Comparison of ENCODE assay signal across 8 mouse cellular contexts in genomic region chr1:139080517-139081386, GRCm38 (mm10).
DNase-seq lines count a peak whose midpoint lies in the region; ATAC-seq and TF ChIP-seq lines count a peak whose summit lies in the region.

No protein-coding gene starts in this region.

- no peak overlapping the region for H3K4me2 ChIP-seq in heart, embryonic 12.5 days
- peak overlapping the region; percentile 9; the same call in 1 of the 2 replicates for H3K4me2 ChIP-seq in midbrain, postnatal 0 days (ENCODE audit: low read depth, low read length, poor library complexity, severe bottlenecking)

- H3K4me3 ChIP-seq in heart, embryonic 12.5 days, result no peak overlapping the region
- no peak overlapping the region for H3K4me3 ChIP-seq in midbrain, postnatal 0 days (ENCODE audit: low read depth, low read length)

- H3K9ac ChIP-seq in heart, embryonic 12.5 days, result no peak overlapping the region
- no peak overlapping the region for H3K9ac ChIP-seq in midbrain, postnatal 0 days (replicated peaks; ENCODE audit: low read length, poor library complexity, severe bottlenecking)

- DNase-seq in kidney, postnatal 14 days, result peak; percentile 16
- DNase-seq in kidney, adult 18-20 months, result no peak
- peak; percentile 18 for DNase-seq in cerebellum, adult 9-11 months
- peak; percentile 90 for DNase-seq in midbrain, postnatal 0 days (ENCODE audit: low spot score)
- DNase-seq in frontal cortex, postnatal 10 days (ENCODE audit: low spot score in 2 of 2), result no peak
- DNase-seq in frontal cortex, postnatal 14 days (ENCODE audit: low spot score in 2 of 2), result no peak
- no peak for DNase-seq in spleen, postnatal 36 days (ENCODE audit: low spot score in 2 of 2)

- H3K4me1 ChIP-seq in heart, embryonic 12.5 days (replicated peaks), result peaks cover 8% of the 10 kb centered on the region
- no peaks in the 10 kb centered on the region for H3K4me1 ChIP-seq in midbrain, postnatal 0 days (ENCODE audit: insufficient read depth, low read length)

- no peak overlapping the region for H3K27ac ChIP-seq in heart, embryonic 12.5 days (ENCODE audit: poor library complexity, severe bottlenecking)
- no peak overlapping the region for H3K27ac ChIP-seq in midbrain, postnatal 0 days (ENCODE audit: low read depth, low read length)

- no peaks in the 10 kb centered on the region for H3K9me3 ChIP-seq in heart, embryonic 12.5 days (replicated peaks)
- no peaks in the 10 kb centered on the region for H3K9me3 ChIP-seq in midbrain, postnatal 0 days (ENCODE audit: low read length)

- WGBS in heart, embryonic 12.5 days, result 62% methylated on average over 16 of the region's 16 CpGs
- WGBS in midbrain, postnatal 0 days, result 42% methylated on average over 16 of the region's 16 CpGs

- no peaks in the 10 kb centered on the region for H3K36me3 ChIP-seq in heart, embryonic 12.5 days
- H3K36me3 ChIP-seq in midbrain, postnatal 0 days (ENCODE audit: insufficient read depth, low read length), result no peaks in the 10 kb centered on the region

- TF ChIP-seq CTCF in midbrain, postnatal 0 days (IDR thresholded peaks at IDR 0.05), result no peak

- H3K27me3 ChIP-seq in heart, embryonic 12.5 days (replicated peaks), result no peaks in the 10 kb centered on the region
- no peaks in the 10 kb centered on the region for H3K27me3 ChIP-seq in midbrain, postnatal 0 days (ENCODE audit: insufficient read depth, low read length)

- ATAC-seq in heart, embryonic 12.5 days (ENCODE audit: insufficient number of reproducible peaks, low FRiP score), result 0 out of 2 replicates have a peak, but pooled peaks have one; percentile 39
- peak; percentile 53 for ATAC-seq in midbrain, postnatal 0 days (ENCODE audit: low FRiP score)

Comparison
In these comparisons a context has a peak if more than half of its experiments do, and no peak if none do; other contexts are left out.
1. DNase-seq: peak in kidney, postnatal 14 days (single experiment), cerebellum, adult 9-11 months (single experiment) and midbrain, postnatal 0 days (single experiment); none in kidney, adult 18-20 months (single experiment), frontal cortex, postnatal 10 days (0 of 2), frontal cortex, postnatal 14 days (0 of 2) and spleen, postnatal 36 days (0 of 2).